Mouse (Mus musculus) kidney, adult 2 months (tissue): ENCODE data around the gene Ddx54.

Source experiments
- CTCF ChIP-seq: fragments of 200-500 bp; conservative IDR thresholded peaks from 2 replicates; pipeline ENCODE4 v1.5.1; 2011; ENCODE audit warnings: low read depth, mild to moderate bottlenecking, control low read depth, low read length, moderate library complexity, mixed read lengths; ENCODE audit not compliant: insufficient read depth, insufficient read length
- POLR2A ChIP-seq: fragments of 200-500 bp; IDR thresholded peaks from one replicate; pipeline ENCODE4 v1.6.1; 2011; ENCODE audit warnings: low read depth, low read length, control low read depth

- TF ChIP-seq POLR2A (no peak), CTCF (no peak)
Measured at GRCm38 (mm10) chr5:120563914-120564311, 48.6 kb upstream of the Ddx54 start.
